Mouse (Mus musculus) CH12.LX (cell line): Measurements from ENCODE around the gene Gtf2a2. TPM values are rescaled to one million over a fixed set of nuclear protein-coding genes. Genes with fewer than 3 reads are reported as not detected.

Experiments used
- DNase-seq: peaks from one replicate; pipeline ENCODE4 v3.0.0-alpha.2; 2013; ENCODE audit errors: extremely low read depth
- H3K27ac ChIP-seq: 2 replicates; pipeline ENCODE4 v1.5.1; 2012; ENCODE audit warnings: low read depth, mild to moderate bottlenecking, control low read depth, moderate library complexity; ENCODE audit not compliant: insufficient read depth
- H3K27me3 ChIP-seq: replicated peaks from 2 replicates; pipeline ENCODE3; 2012; ENCODE audit warnings: inconsistent platforms
- H3K36me3 ChIP-seq, 2 experiments: replicated peaks in 1 of 2; 2 replicates each; pipeline versions ENCODE3 to v1.6.1; 2012; ENCODE audit warnings: inconsistent platforms in 1 of 2, low read length in 1 of 2, mild to moderate bottlenecking in 1 of 2, mixed read lengths in 1 of 2, moderate library complexity in 1 of 2; ENCODE audit not compliant: control insufficient read depth in 1 of 2, insufficient read depth in 1 of 2
- H3K4me1 ChIP-seq, 2 experiments: 2 replicates each; pipeline ENCODE4 v1.6.1; 2012; ENCODE audit warnings: inconsistent platforms in 1 of 2, moderate library complexity in 1 of 2; ENCODE audit not compliant: insufficient read depth in 2 of 2, control insufficient read depth in 1 of 2
- H3K4me2 ChIP-seq: 2 replicates; pipeline ENCODE4 v1.6.1; 2012; ENCODE audit warnings: low read depth, mild to moderate bottlenecking, control low read depth; ENCODE audit not compliant: poor library complexity, insufficient read depth, severe bottlenecking
- H3K4me3 ChIP-seq, 3 experiments: fragments of 150-350 bp in 1 of 3; sonication (generic) in 1 of 3; replicated peaks in 1 of 3; 2 replicates each; pipeline versions ENCODE3 to v1.5.1; 2011 to 2012; ENCODE audit warnings: low read depth in 2 of 3, low read length in 2 of 3, mild to moderate bottlenecking in 2 of 3, moderate library complexity in 2 of 3, control low read depth in 1 of 3, improper control_type of control experiment in 1 of 3, inconsistent platforms in 1 of 3, mixed read lengths in 1 of 3; ENCODE audit not compliant: poor library complexity in 1 of 3
- H3K79me2 ChIP-seq: replicated peaks from 2 replicates; pipeline ENCODE4 v1.6.1; 2012; ENCODE audit warnings: mild to moderate bottlenecking, moderate library complexity; ENCODE audit not compliant: control insufficient read depth, poor library complexity, insufficient read depth, severe bottlenecking; ENCODE audit errors: extremely low read depth
- H3K9ac ChIP-seq: 2 replicates; pipeline ENCODE4 v1.6.1; 2012; ENCODE audit warnings: low read depth, mild to moderate bottlenecking, control low read depth, moderate library complexity; ENCODE audit not compliant: insufficient read depth
- H3K9me3 ChIP-seq: replicated peaks from 2 replicates; pipeline ENCODE3; 2012; ENCODE audit warnings: low read length, inconsistent platforms, mixed read lengths
- BHLHE40 ChIP-seq: IDR thresholded peaks from 2 replicates; pipeline ENCODE4 v1.6.1; 2011; ENCODE audit warnings: mild to moderate bottlenecking, low read depth, low read length, improper control_type of control experiment
- CHD1 ChIP-seq: IDR thresholded peaks from 2 replicates; pipeline ENCODE4 v1.6.1; 2012; ENCODE audit warnings: low read depth, low read length, improper control_type of control experiment, inconsistent platforms
- CHD2 ChIP-seq: IDR thresholded peaks from 2 replicates; pipeline ENCODE4 v1.6.1; 2011; ENCODE audit warnings: low read length, improper control_type of control experiment
- E2F4 ChIP-seq: IDR thresholded peaks from 2 replicates; pipeline ENCODE4 v1.6.1; 2011; ENCODE audit warnings: low read depth, low read length, improper control_type of control experiment; ENCODE audit not compliant: insufficient replicate concordance
- EP300 ChIP-seq: IDR thresholded peaks from 2 replicates; pipeline ENCODE4 v1.6.1; 2011; ENCODE audit warnings: low read length, improper control_type of control experiment
- ETS1 ChIP-seq: conservative IDR thresholded peaks from 2 replicates; pipeline ENCODE4 v1.6.1; 2012; ENCODE audit warnings: low read depth, mild to moderate bottlenecking, inconsistent platforms, low read length, improper control_type of control experiment, moderate library complexity
- IRF4 ChIP-seq: IDR thresholded peaks from 2 replicates; pipeline ENCODE4 v1.6.1; 2014; ENCODE audit warnings: low read depth, mild to moderate bottlenecking, inconsistent platforms, low read length, improper control_type of control experiment
- JUN ChIP-seq: IDR thresholded peaks from 2 replicates; pipeline ENCODE4 v1.6.1; 2011; ENCODE audit warnings: low read depth, mild to moderate bottlenecking, low read length, improper control_type of control experiment, moderate library complexity; ENCODE audit not compliant: insufficient read depth
- KAT2A ChIP-seq: IDR thresholded peaks from 2 replicates; pipeline ENCODE4 v1.6.1; 2012; ENCODE audit warnings: low read length, improper control_type of control experiment, inconsistent platforms; ENCODE audit not compliant: insufficient replicate concordance
- MAFK ChIP-seq: IDR thresholded peaks from 2 replicates; pipeline ENCODE4 v1.6.1; 2011; ENCODE audit warnings: low read length, improper control_type of control experiment; ENCODE audit not compliant: insufficient replicate concordance
- MEF2A ChIP-seq: IDR thresholded peaks from 2 replicates; pipeline ENCODE4 v1.6.1; 2014; ENCODE audit warnings: low read depth, mild to moderate bottlenecking, inconsistent platforms, low read length, improper control_type of control experiment, borderline replicate concordance
- NELFE ChIP-seq: IDR thresholded peaks from 2 replicates; pipeline ENCODE4 v1.6.1; 2011; ENCODE audit warnings: low read depth, low read length, improper control_type of control experiment
- NRF1 ChIP-seq: IDR thresholded peaks from 2 replicates; pipeline ENCODE4 v1.6.1; 2014; ENCODE audit warnings: low read depth, mild to moderate bottlenecking, inconsistent platforms, low read length, improper control_type of control experiment, moderate library complexity
- POLR2AphosphoS2 ChIP-seq: IDR thresholded peaks from 2 replicates; pipeline ENCODE4 v1.6.1; 2011; ENCODE audit warnings: low read depth, low read length, improper control_type of control experiment
- RAD21 ChIP-seq: IDR thresholded peaks from 2 replicates; pipeline ENCODE4 v1.6.1; 2011; ENCODE audit warnings: low read depth, mild to moderate bottlenecking, low read length, improper control_type of control experiment, moderate library complexity
- SIN3A ChIP-seq: IDR thresholded peaks from 2 replicates; pipeline ENCODE4 v1.6.1; 2012; ENCODE audit warnings: low read length, improper control_type of control experiment, inconsistent platforms
- TCF12 ChIP-seq: IDR thresholded peaks from 2 replicates; pipeline ENCODE4 v1.6.1; 2014; ENCODE audit warnings: low read depth, mild to moderate bottlenecking, inconsistent platforms, low read length, improper control_type of control experiment
- USF2 ChIP-seq: conservative IDR thresholded peaks from 2 replicates; pipeline ENCODE4 v1.6.1; 2011; ENCODE audit warnings: low read depth, low read length, improper control_type of control experiment
- ZC3H11A ChIP-seq: IDR thresholded peaks from 2 replicates; pipeline ENCODE4 v1.6.1; 2012; ENCODE audit warnings: low read depth, mild to moderate bottlenecking, inconsistent platforms, low read length, improper control_type of control experiment
- ZKSCAN1 ChIP-seq: IDR thresholded peaks from 2 replicates; pipeline ENCODE4 v1.6.1; 2012; ENCODE audit warnings: low read depth, inconsistent platforms, low read length, improper control_type of control experiment, borderline replicate concordance
- ZMIZ1 ChIP-seq: IDR thresholded peaks from 2 replicates; pipeline ENCODE4 v1.6.1; 2012; ENCODE audit warnings: low read depth, mild to moderate bottlenecking, inconsistent platforms, low read length, improper control_type of control experiment
- ZNF384 ChIP-seq: IDR thresholded peaks from 2 replicates; pipeline ENCODE4 v1.6.1; 2012; ENCODE audit warnings: low read depth, low read length, improper control_type of control experiment, inconsistent platforms
- dilution Hi-C: fragments of 300-500 bp; cut with MboI; formaldehyde crosslinking; loops from 2 replicates; pipeline ENCODE4 v1.14.3; 2020; ENCODE audit warnings: low sequenced_read_pairs; ENCODE audit not compliant: extremely low pct_unique_long_range_greater_than_20kb, extremely low pct_ligation_motif_present
- in situ Hi-C: fragments of 300-500 bp; cut with MboI; formaldehyde crosslinking; loops from 3 replicates; pipeline ENCODE4 v1.14.3; 2019; ENCODE audit warnings: low sequenced_read_pairs, low pct_ligation_motif_present, low pct_unique_long_range_greater_than_20kb, mixed read lengths
- polyA plus RNA-seq: library from polyadenylated mRNA; unstranded; fragments of >175 nt; gene quantifications from 2 replicates; pipeline ENCODE4 v1.2.1, GENCODE M21; 2012; ENCODE audit warnings: low read depth; ENCODE audit not compliant: insufficient read length
- total RNA-seq, 2 experiments: library from RNA; depleted of rRNA; stranded (reverse); fragments of 300-350 nt in 1 of 2; fragments of >200 nt in 1 of 2; gene quantifications; 2 replicates each; pipeline ENCODE4 v1.2.3; 2012 to 2014

Gene Gtf2a2
- total and polyA plus RNA-seq, 3 experiments, result 51.1 to 156 (median 109) TPM

DNA sequence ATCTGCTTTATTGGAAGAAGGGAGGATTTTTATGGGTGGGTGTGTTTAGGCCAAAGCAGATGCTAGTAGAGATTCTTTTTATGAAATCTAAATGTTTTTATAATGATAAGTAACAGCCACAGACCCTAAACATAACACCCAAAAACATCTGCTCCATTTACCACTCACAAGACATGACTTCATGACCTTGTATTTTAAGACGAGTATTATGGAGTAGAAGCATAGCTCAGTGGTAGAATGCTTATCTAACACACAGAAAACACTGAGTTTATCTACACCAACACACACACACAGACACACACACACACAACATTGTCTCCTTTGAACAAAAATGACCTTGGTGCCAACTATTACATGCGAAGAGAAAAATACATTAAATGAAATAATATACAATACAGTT lies 32.5 kb downstream of the Gtf2a2 start:
- Histone ChIP-seq H3K27me3 (no peaks in the 10 kb centered on the region), H3K4me1 (peaks cover 0 to 8% of the 10 kb centered on the region in 2 experiments; a peak in 2 of 4 replicates), H3K4me3 (no peak overlapping the region), H3K79me2 (no peaks in the 10 kb centered on the region), H3K4me2 (no peak overlapping the region), H3K9ac (no peak overlapping the region), H3K9me3 (no peaks in the 10 kb centered on the region), H3K27ac (no peak overlapping the region), H3K36me3 (no peaks in the 10 kb centered on the region)
- DNase-seq, result no peak
- in situ Hi-C loops (no loop called here), dilution Hi-C loops (no loop called here)
- TF ChIP-seq SIN3A, result no peak
- TF ChIP-seq NRF1, result no peak
- no peak for TF ChIP-seq USF2
- no peak for TF ChIP-seq KAT2A
- TF ChIP-seq MAFK, result no peak
- no peak for TF ChIP-seq RAD21
- TF ChIP-seq ETS1, result no peak
- TF ChIP-seq EP300, result no peak
- no peak for TF ChIP-seq TCF12
- TF ChIP-seq JUN, result no peak
- TF ChIP-seq ZNF384, result no peak
- TF ChIP-seq NELFE, result no peak
- TF ChIP-seq ZMIZ1, result no peak
- TF ChIP-seq IRF4, result no peak
- TF ChIP-seq ZKSCAN1, result no peak
- TF ChIP-seq BHLHE40, result no peak

DNA sequence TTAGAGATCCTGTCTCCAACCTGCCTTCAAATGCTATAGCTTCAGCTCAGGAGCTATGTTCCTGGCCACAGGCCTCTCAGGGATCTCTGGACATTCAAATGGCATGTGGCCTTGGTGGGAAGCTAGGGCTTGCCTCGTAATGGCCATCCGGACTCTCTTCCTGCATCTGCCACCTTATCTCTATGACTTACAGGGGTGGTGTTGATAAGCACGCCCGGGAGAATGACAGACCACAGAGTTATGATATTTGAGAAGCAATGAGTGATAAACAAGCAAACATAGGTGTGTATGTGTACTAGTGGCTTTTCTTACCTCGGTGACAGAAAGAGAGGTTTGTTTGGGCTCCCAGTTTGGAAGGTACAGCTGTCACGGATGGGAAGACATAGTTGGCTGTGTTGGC lies 33.9 kb downstream of the Gtf2a2 start:
- no peak for DNase-seq

More for the DNA sequence above, 33.9 kb downstream of the Gtf2a2 start:
- Histone ChIP-seq H3K27me3 (no peaks in the 10 kb centered on the region), H3K27ac (no peak overlapping the region), H3K36me3 (no peaks in the 10 kb centered on the region), H3K4me1 (peaks cover 0 to 9% of the 10 kb centered on the region in 2 experiments; a peak in 2 of 4 replicates), H3K4me2 (no peak overlapping the region), H3K9me3 (no peaks in the 10 kb centered on the region), H3K4me3 (no peak overlapping the region), H3K79me2 (no peaks in the 10 kb centered on the region), H3K9ac (no peak overlapping the region)
- no peak for TF ChIP-seq MEF2A
- no peak for TF ChIP-seq CHD2
- no peak for TF ChIP-seq JUN
- no peak for TF ChIP-seq POLR2AphosphoS2
- no peak for TF ChIP-seq ZNF384
- no peak for TF ChIP-seq ZC3H11A
- TF ChIP-seq CHD1, result no peak
- TF ChIP-seq E2F4, result no peak
- no peak for TF ChIP-seq KAT2A
- no peak for TF ChIP-seq SIN3A
- no peak for TF ChIP-seq IRF4
- in situ Hi-C loops, result no loop called here
- dilution Hi-C loops, result no loop called here
